Mouse (Mus musculus): ENCODE data around the gene Timmdc1.

Gene Timmdc1

GRCm38 (mm10) chr16:38467091-38467916 is 55.2 kb downstream of the Timmdc1 start:
- DNase-seq (ENCODE audit: inconsistent age in 2 of 2, low spot score in 1 of 2) = peak in 1 of 2 experiments; percentile 29

GRCm38 (mm10) chr16:38466089-38466488 is 56.4 kb downstream of the Timmdc1 start:
- peak in 1 of 2 experiments; percentile 70 for DNase-seq (ENCODE audit: inconsistent age in 2 of 2, low spot score in 1 of 2)

GRCm38 (mm10) chr16:38463305-38463704 is 59.2 kb downstream of the Timmdc1 start:
- no peak for DNase-seq (ENCODE audit: inconsistent age in 2 of 2, low spot score in 1 of 2)

- DNase-seq (ENCODE audit: inconsistent age in 2 of 2, low spot score in 1 of 2) = no peak
Observed at GRCm38 (mm10) chr16:38462161-38462560, 60.3 kb downstream of the Timmdc1 start.

GRCm38 (mm10) chr16:38461749-38462148 is 60.7 kb downstream of the Timmdc1 start:
- no peak for DNase-seq (ENCODE audit: inconsistent age in 2 of 2, low spot score in 1 of 2)

- DNase-seq (ENCODE audit: inconsistent age in 2 of 2, low spot score in 1 of 2) = no peak
Observed at GRCm38 (mm10) chr16:38459990-38460389, 62.5 kb downstream of the Timmdc1 start.

- DNase-seq (ENCODE audit: inconsistent age in 2 of 2, low spot score in 1 of 2) = no peak
Observed at GRCm38 (mm10) chr16:38458600-38459280, 63.7 kb downstream of the Timmdc1 start.

GRCm38 (mm10) chr16:38456812-38457567 is 65.5 kb downstream of the Timmdc1 start:
- DNase-seq (ENCODE audit: inconsistent age in 2 of 2, low spot score in 1 of 2) = no peak

- DNase-seq (ENCODE audit: inconsistent age in 2 of 2, low spot score in 1 of 2) = no peak
Observed at GRCm38 (mm10) chr16:38455511-38456418, 66.7 kb downstream of the Timmdc1 start, which contains the start of gene Cd80. Gene Cd80, plus strand, starts transcription at chr16:38455561.

- DNase-seq (ENCODE audit: inconsistent age in 2 of 2, low spot score in 1 of 2) = no peak
Observed at GRCm38 (mm10) chr16:38454533-38455254, 67.8 kb downstream of the Timmdc1 start.

- DNase-seq (ENCODE audit: inconsistent age in 2 of 2, low spot score in 1 of 2) = no peak
Observed at GRCm38 (mm10) chr16:38453952-38454351, 68.5 kb downstream of the Timmdc1 start.

GRCm38 (mm10) chr16:38453203-38453553 is 69.3 kb downstream of the Timmdc1 start:
- no peak for DNase-seq (ENCODE audit: inconsistent age in 2 of 2, low spot score in 1 of 2)

- peak; percentile 98 to 99 for DNase-seq (ENCODE audit: inconsistent age in 2 of 2, low spot score in 1 of 2)
Observed at GRCm38 (mm10) chr16:38452442-38453202, 69.8 kb downstream of the Timmdc1 start, which contains the start of gene Adprh. Gene Adprh, minus strand, starts transcription at chr16:38452703.

- DNase-seq (ENCODE audit: inconsistent age in 2 of 2, low spot score in 1 of 2) = peak; percentile 26 to 53
Observed at GRCm38 (mm10) chr16:38451421-38452205, 70.8 kb downstream of the Timmdc1 start.

- DNase-seq (ENCODE audit: inconsistent age in 2 of 2, low spot score in 1 of 2) = no peak
Observed at GRCm38 (mm10) chr16:38450707-38451106, 71.8 kb downstream of the Timmdc1 start.

GRCm38 (mm10) chr16:38448458-38448857 is 74.0 kb downstream of the Timmdc1 start:
- no peak for DNase-seq (ENCODE audit: inconsistent age in 2 of 2, low spot score in 1 of 2)

All from adrenal gland, adult (tissue).